Mouse (Mus musculus) liver, postnatal 0 days (tissue): Measurements from ENCODE around the gene Olfr1451. TPM values are rescaled to one million over a fixed set of nuclear protein-coding genes. Genes with fewer than 3 reads are reported as not detected.
"Not testable (repeated sequence)": the region's sequence is repeated elsewhere in the genome, so short reads cannot be mapped to it uniquely, and the experiment has no call there.

Source experiments
- ATAC-seq: fragments of 200-750 bp; cut with Nextera tagmentation; 2 replicates; pipeline ENCODE4 v1.8.0; 2017; ENCODE audit warnings: mild to moderate bottlenecking, moderate library complexity
- DNase-seq: peaks from one replicate; pipeline ENCODE4 v3.0.0-alpha.2; 2016
- H3K27ac ChIP-seq: fragments of 300-500 bp; sonication (generic); 2 replicates; pipeline ENCODE4 v1.5.1; 2014; ENCODE audit warnings: antibody characterized with exemption, moderate library complexity, mild to moderate bottlenecking, low read depth
- H3K27me3 ChIP-seq: fragments of 300-500 bp; sonication (generic); 2 replicates; pipeline ENCODE4 v1.6.1; 2014; ENCODE audit warnings: low read length, control low read depth, mixed read lengths; ENCODE audit not compliant: insufficient read depth
- H3K36me3 ChIP-seq: fragments of 300-500 bp; sonication (generic); replicated peaks from 2 replicates; pipeline ENCODE4 v1.6.1; 2014; ENCODE audit warnings: mild to moderate bottlenecking, control low read depth, low read length, moderate library complexity, mixed read lengths; ENCODE audit not compliant: insufficient read depth
- H3K4me1 ChIP-seq: fragments of 300-500 bp; sonication (generic); 2 replicates; pipeline ENCODE4 v1.6.1; 2014; ENCODE audit warnings: antibody characterized with exemption, mild to moderate bottlenecking, control low read depth; ENCODE audit not compliant: insufficient read depth
- H3K4me2 ChIP-seq: fragments of 300-500 bp; sonication (generic); 2 replicates; pipeline ENCODE4 v1.6.1; 2014; ENCODE audit warnings: low read depth, mild to moderate bottlenecking, low read length, moderate library complexity, mixed read lengths
- H3K4me3 ChIP-seq: fragments of 300-500 bp; sonication (generic); 2 replicates; pipeline ENCODE4 v1.5.1; 2014; ENCODE audit warnings: low read depth, low read length
- H3K9ac ChIP-seq: fragments of 300-500 bp; sonication (generic); replicated peaks from 2 replicates; pipeline ENCODE4 v1.6.1; 2014; ENCODE audit warnings: mild to moderate bottlenecking, moderate library complexity
- H3K9me3 ChIP-seq: fragments of 300-500 bp; sonication (generic); 2 replicates; pipeline ENCODE4 v1.6.1; 2016; ENCODE audit warnings: mild to moderate bottlenecking, control low read depth, low read length, mixed read lengths
- CTCF ChIP-seq: sonication (generic); IDR thresholded peaks from 2 replicates; pipeline ENCODE4 v1.5.1; 2016; ENCODE audit warnings: antibody characterized with exemption, low read depth
- EP300 ChIP-seq: IDR thresholded peaks from 2 replicates; pipeline ENCODE4 v1.6.1; 2016; ENCODE audit warnings: antibody characterized with exemption, low read depth, mild to moderate bottlenecking
- WGBS: fragments of 180-500 bp; shearing (Covaris S2); extraction: QIAGEN DNeasy Blood & Tissue Kit; methylation state at CpG from one replicate; pipeline ENCODE4 v1.1.7; 2014; ENCODE audit not compliant: insufficient replicate concordance; 5-methylcytosine and 5-hydroxymethylcytosine counted together
- polyA plus RNA-seq: library from polyadenylated mRNA; unstranded; fragments of >200 nt; fragmentation: Nextera tagmentation; extraction: Ambion mirVana; gene quantifications from 2 replicates; pipeline ENCODE4 v1.2.1, GENCODE M21; 2015

Gene Olfr1451
- polyA plus RNA-seq: not detected in 2 replicates

DNA sequence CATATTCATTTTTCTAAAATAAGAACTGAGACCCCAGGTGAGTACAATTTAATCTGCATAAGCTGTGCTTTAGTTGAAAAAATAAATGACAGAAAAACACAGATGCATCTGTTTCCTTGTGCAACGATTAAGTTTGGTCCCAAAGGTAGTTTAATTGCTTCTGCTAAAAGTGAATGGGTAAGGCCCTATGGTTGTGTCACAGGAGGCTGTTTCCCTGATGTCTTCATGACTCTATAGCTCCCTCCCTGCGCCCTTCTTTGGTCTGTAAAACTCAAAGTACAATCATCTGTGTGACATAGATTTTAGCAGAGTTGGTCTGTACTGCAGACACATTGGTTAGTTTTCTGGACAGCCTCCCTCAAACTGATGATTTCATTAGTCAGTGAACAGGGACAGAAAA, at the start of gene Olfr1451:
TSS of gene Olfr1451 (plus strand) at position 301 of the 400 bp plus-strand sequence.
- ATAC-seq (no peak), DNase-seq (no peak)
- H3K9ac ChIP-seq: no peak within 1 kb of the TSS
- 59% methylated on average over 2 of the region's 2 CpGs for WGBS
- no peaks in the 10 kb centered on the region for H3K9me3 ChIP-seq
- no peak within 1 kb of the TSS for H3K4me3 ChIP-seq
- no peaks in the 10 kb centered on the region for H3K27me3 ChIP-seq
- TF ChIP-seq EP300 (no peak), CTCF (no peak)
- H3K4me2 ChIP-seq: no peak within 1 kb of the TSS
- H3K36me3 ChIP-seq: no peaks in the 10 kb centered on the region
- H3K4me1 ChIP-seq: no peaks in the 10 kb centered on the region
- no peak within 1 kb of the TSS for H3K27ac ChIP-seq

GRCm38 (mm10) chr19:12949958-12950357, 44.9 kb upstream of the Olfr1451 start, which contains the start of gene Olfr1450:
TSS of gene Olfr1450 (plus strand) at chr19:12950258.
- Histone ChIP-seq H3K27ac (no peak within 1 kb of the TSS), H3K9ac (no peak within 1 kb of the TSS), H3K4me3 (no peak within 1 kb of the TSS), H3K4me1 (no peaks in the 10 kb centered on the region), H3K36me3 (no peaks in the 10 kb centered on the region), H3K9me3 (no peaks in the 10 kb centered on the region; the same call in 1 of the 2 replicates), H3K4me2 (no peak within 1 kb of the TSS), H3K27me3 (no peaks in the 10 kb centered on the region)
- ATAC-seq (no peak), DNase-seq (no peak)
- WGBS: 85% methylated on average over 1 of the region's 1 CpGs
- no peak for TF ChIP-seq CTCF
- TF ChIP-seq EP300: no peak

DNA sequence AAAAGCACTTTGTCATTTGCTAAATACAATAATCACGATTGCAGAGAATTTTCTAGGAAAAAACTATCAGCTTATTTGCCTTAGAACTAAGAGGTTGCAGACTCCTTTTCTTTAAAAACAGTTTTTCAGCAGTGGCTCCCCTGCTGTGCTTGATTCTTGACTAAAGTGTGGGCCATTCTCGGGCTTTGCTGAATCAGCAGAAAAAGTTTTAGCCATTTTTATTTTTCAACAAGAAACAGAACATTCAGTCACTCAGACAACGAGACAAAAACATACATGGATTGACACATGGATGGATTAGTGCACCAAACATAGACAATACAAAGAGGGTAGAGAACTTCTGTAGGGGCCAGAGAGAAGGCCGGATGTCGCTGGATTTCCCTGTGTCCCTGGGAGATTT, 24.7 kb upstream of the Olfr1451 start:
- not testable (repeated sequence) for H3K27ac ChIP-seq, H3K4me3 ChIP-seq
- 77% methylated on average over 5 of the region's 5 CpGs for WGBS

DNA sequence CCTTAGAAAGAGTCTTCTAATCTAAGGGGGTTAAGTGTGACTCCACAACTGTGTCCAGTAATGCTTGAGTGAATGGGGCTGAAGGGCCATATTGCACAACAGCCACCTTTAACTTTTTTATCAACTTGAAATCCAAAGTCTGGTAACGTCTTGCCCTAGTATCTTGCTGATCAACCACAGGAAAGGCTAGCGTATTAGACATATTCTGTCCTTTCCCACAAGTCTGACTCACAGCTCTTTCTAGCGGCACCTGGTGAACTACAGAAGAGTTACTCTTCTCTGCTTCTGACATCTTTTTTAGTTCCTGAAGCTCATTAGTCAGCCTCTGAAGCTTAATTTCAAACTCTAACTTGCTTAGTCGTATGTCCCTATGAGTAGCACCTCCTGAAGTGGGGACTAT, 2.5 kb upstream of the Olfr1451 start:
- H3K27me3 ChIP-seq, DNase-seq, H3K9me3 ChIP-seq, ATAC-seq, H3K9ac ChIP-seq, H3K4me1 ChIP-seq, H3K27ac ChIP-seq, H3K36me3 ChIP-seq, H3K4me3 ChIP-seq, H3K4me2 ChIP-seq: not testable (repeated sequence)
- WGBS: 83% methylated on average over 4 of the region's 4 CpGs

More for the DNA sequence above, 24.7 kb upstream of the Olfr1451 start:
- not testable (repeated sequence) for H3K27me3 ChIP-seq, H3K9me3 ChIP-seq, H3K36me3 ChIP-seq, DNase-seq, ATAC-seq, H3K4me2 ChIP-seq, H3K9ac ChIP-seq, H3K4me1 ChIP-seq

DNA sequence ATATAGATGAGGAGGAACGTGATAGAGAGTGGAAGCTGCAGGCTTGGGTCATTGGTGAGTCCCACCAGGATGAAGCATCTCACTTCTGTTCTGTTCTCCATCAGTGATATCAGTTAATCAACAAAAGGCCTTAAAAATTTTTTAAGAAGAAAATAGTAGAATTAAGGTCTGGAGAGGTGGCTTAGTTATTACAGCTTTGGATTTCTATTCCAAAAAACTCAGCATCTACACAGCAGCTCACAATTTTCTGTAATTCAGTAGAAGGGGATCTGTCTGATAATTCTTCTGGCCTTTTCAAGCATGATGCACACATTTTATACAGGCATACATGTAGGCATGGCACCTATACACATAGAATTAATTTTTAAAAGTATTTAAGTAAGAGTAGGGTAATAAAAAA, 33.4 kb downstream of the Olfr1451 start, which contains the start of gene Olfr1453:
TSS of gene Olfr1453 (minus strand) at position 101 of the 400 bp plus-strand sequence.
- WGBS: 60% methylated on average over 1 of the region's 1 CpGs
- Histone ChIP-seq H3K4me3 (no peak within 1 kb of the TSS), H3K27ac (no peak within 1 kb of the TSS), H3K9ac (no peak within 1 kb of the TSS), H3K9me3 (no peaks in the 10 kb centered on the region), H3K4me2 (no peak within 1 kb of the TSS), H3K36me3 (no peaks in the 10 kb centered on the region), H3K4me1 (no peaks in the 10 kb centered on the region), H3K27me3 (no peaks in the 10 kb centered on the region)
- ATAC-seq: no peak
- no peak for TF ChIP-seq EP300
- no peak for TF ChIP-seq CTCF
- no peak for DNase-seq

Other genes starting within 250 kb of the Olfr1451 start
- gene Cntf, start 229.4 kb upstream of the Olfr1451 start, polyA plus RNA-seq: 0.23 and 0.52 TPM in 2 replicates
- 6.7 and 7.0 TPM in 2 replicates for gene Zfp91, start 198.9 kb upstream of the Olfr1451 start, polyA plus RNA-seq
- gene Lpxn, start 198.8 kb upstream of the Olfr1451 start, polyA plus RNA-seq: 3.1 and 4.1 TPM in 2 replicates
- not detected in 2 replicates for gene Gm5244, start 148.3 kb upstream of the Olfr1451 start, polyA plus RNA-seq
- not detected in 2 replicates for gene Olfr1444, start 137.7 kb upstream of the Olfr1451 start, polyA plus RNA-seq
- not detected in 2 replicates for gene Olfr1445, start 111.2 kb upstream of the Olfr1451 start, polyA plus RNA-seq
- not detected in 2 replicates for gene Olfr1446, start 101.5 kb upstream of the Olfr1451 start, polyA plus RNA-seq
- not detected in 2 replicates for gene Olfr1447, start 91.3 kb upstream of the Olfr1451 start, polyA plus RNA-seq
- gene Olfr1448, start 70.6 kb upstream of the Olfr1451 start, polyA plus RNA-seq: not detected in 2 replicates
- not detected in 2 replicates for gene Olfr1449, start 64.2 kb upstream of the Olfr1451 start, polyA plus RNA-seq
- not detected in 2 replicates for gene Olfr1450, start 44.8 kb upstream of the Olfr1451 start, polyA plus RNA-seq
- gene Olfr1453, start 33.3 kb downstream of the Olfr1451 start, polyA plus RNA-seq: not detected in 2 replicates
- gene Olfr1454, start 65.6 kb downstream of the Olfr1451 start, polyA plus RNA-seq: not detected in 2 replicates
- not detected in 2 replicates for gene Olfr1457, start 102.9 kb downstream of the Olfr1451 start, polyA plus RNA-seq
- gene Olfr1458, start 111.8 kb downstream of the Olfr1451 start, polyA plus RNA-seq: not detected in 2 replicates
- gene Olfr1459, start 154.5 kb downstream of the Olfr1451 start, polyA plus RNA-seq: not detected in 2 replicates
- not detected in 2 replicates for gene Olfr1461, start 168.0 kb downstream of the Olfr1451 start, polyA plus RNA-seq
- gene Olfr1462, start 190.7 kb downstream of the Olfr1451 start, polyA plus RNA-seq: not detected in 2 replicates
- not detected in 2 replicates for gene Olfr1463, start 236.3 kb downstream of the Olfr1451 start, polyA plus RNA-seq